Mouse (Mus musculus) liver, embryonic 16.5 days (tissue): ENCODE results near the gene Fndc7. TPM values are rescaled to one million over a fixed set of nuclear protein-coding genes. Genes with fewer than 3 reads are reported as not detected.
A peak's percentile ranks its signal among the peaks of the same experiment; 100 is the strongest.

Source experiments
- ATAC-seq: fragments of 200-750 bp; cut with Nextera tagmentation; 2 replicates; pipeline ENCODE4 v1.8.0; 2017; ENCODE audit warnings: low read depth, mild to moderate bottlenecking, moderate number of reproducible peaks, moderate library complexity
- H3K27ac ChIP-seq: fragments of 300-500 bp; sonication (generic); 2 replicates; pipeline ENCODE4 v1.5.1; 2014; ENCODE audit warnings: mild to moderate bottlenecking, low read length
- H3K27me3 ChIP-seq: fragments of 300-500 bp; sonication (generic); 2 replicates; pipeline ENCODE4 v1.6.1; 2014; ENCODE audit warnings: low read depth, low read length, mixed read lengths; ENCODE audit not compliant: control insufficient read depth, insufficient read depth
- H3K36me3 ChIP-seq: fragments of 300-500 bp; sonication (generic); 2 replicates; pipeline ENCODE4 v1.6.1; 2014; ENCODE audit warnings: mild to moderate bottlenecking; ENCODE audit not compliant: control insufficient read depth, insufficient read depth
- H3K4me1 ChIP-seq: fragments of 300-500 bp; sonication (generic); 2 replicates; pipeline ENCODE4 v1.6.1; 2014; ENCODE audit warnings: low read depth, low read length, mixed read lengths; ENCODE audit not compliant: control insufficient read depth
- H3K4me2 ChIP-seq: fragments of 300-500 bp; sonication (generic); 2 replicates; pipeline ENCODE4 v1.6.1; 2014; ENCODE audit warnings: low read depth, low read length, mixed read lengths
- H3K4me3 ChIP-seq: fragments of 300-500 bp; sonication (generic); 2 replicates; pipeline ENCODE4 v1.5.1; 2014; ENCODE audit warnings: low read depth, mild to moderate bottlenecking, low read length
- H3K9ac ChIP-seq: fragments of 300-500 bp; sonication (generic); 2 replicates; pipeline ENCODE4 v1.6.1; 2014; ENCODE audit warnings: low read depth, low read length
- H3K9me3 ChIP-seq: fragments of 300-500 bp; sonication (generic); replicated peaks from 2 replicates; pipeline ENCODE4 v1.6.1; 2016; ENCODE audit warnings: low read length; ENCODE audit not compliant: control insufficient read depth
- WGBS: fragments of 180-500 bp; shearing (Covaris S2); extraction: QIAGEN DNeasy Blood & Tissue Kit; methylation state at CpG from one replicate; pipeline ENCODE4 v1.1.7; 2014; ENCODE audit not compliant: insufficient replicate concordance; 5-methylcytosine and 5-hydroxymethylcytosine counted together
- polyA plus RNA-seq: library from polyadenylated mRNA; unstranded; fragments of >200 nt; fragmentation: Nextera tagmentation; extraction: Ambion mirVana; gene quantifications from 2 replicates; pipeline ENCODE4 v1.2.1, GENCODE M21; 2015

Gene Fndc7
- 0.04 TPM in 2 replicates for polyA plus RNA-seq

GRCm38 (mm10) chr3:108889908-108890307, at the start of gene Fndc7:
TSS of gene Fndc7 (minus strand) at chr3:108890008.
- H3K4me1 ChIP-seq: peaks cover 2% of the 10 kb centered on the region
- no peaks in the 10 kb centered on the region for H3K27me3 ChIP-seq
- 63% methylated on average over 1 of the region's 1 CpGs for WGBS
- H3K9ac ChIP-seq: no peak within 1 kb of the TSS
- ATAC-seq: no peak
- no peaks in the 10 kb centered on the region for H3K36me3 ChIP-seq
- no peak within 1 kb of the TSS for H3K4me3 ChIP-seq
- no peak within 1 kb of the TSS for H3K27ac ChIP-seq
- no peaks in the 10 kb centered on the region for H3K9me3 ChIP-seq
- H3K4me2 ChIP-seq: no peak within 1 kb of the TSS

DNA sequence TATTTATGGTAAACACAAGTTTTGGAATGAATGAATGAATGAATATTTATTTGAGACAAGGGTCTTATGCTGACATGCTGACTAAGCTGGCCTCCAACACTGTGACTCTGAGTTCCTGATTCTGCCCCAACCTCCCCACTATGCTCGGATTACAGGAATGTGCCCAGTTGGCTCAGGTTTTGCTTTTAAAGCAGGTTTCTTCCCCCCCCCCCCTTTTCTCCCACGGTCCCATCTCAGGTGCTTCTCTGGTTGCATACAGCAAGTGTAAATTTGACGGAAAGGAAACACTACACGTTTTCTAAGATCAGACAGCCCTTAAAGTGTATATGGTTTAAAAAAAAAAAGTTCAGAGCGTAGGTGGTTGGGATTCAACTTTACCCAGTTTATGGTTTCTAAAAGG, 49.8 kb upstream of the Fndc7 start, which contains the start of gene Henmt1:
Gene Henmt1 (plus strand): TSS at position 301 of the 400 bp plus-strand sequence.
- no peaks in the 10 kb centered on the region for H3K9me3 ChIP-seq

GRCm38 (mm10) chr3:108938691-108939090, 48.9 kb upstream of the Fndc7 start:
- no peaks in the 10 kb centered on the region for H3K27me3 ChIP-seq
- ATAC-seq: no peak
- H3K9me3 ChIP-seq: no peaks in the 10 kb centered on the region
- no peak overlapping the region for H3K4me2 ChIP-seq
- 81% methylated on average over 5 of the region's 5 CpGs for WGBS
- no peak overlapping the region for H3K9ac ChIP-seq
- H3K4me3 ChIP-seq: no peak overlapping the region
- no peak overlapping the region for H3K27ac ChIP-seq
- H3K36me3 ChIP-seq: no peaks in the 10 kb centered on the region
- no peaks in the 10 kb centered on the region for H3K4me1 ChIP-seq

More for the DNA sequence above, 49.8 kb upstream of the Fndc7 start, which contains the start of gene Henmt1:
- Histone ChIP-seq H3K4me1 (no peaks in the 10 kb centered on the region), H3K27me3 (no peaks in the 10 kb centered on the region), H3K36me3 (no peaks in the 10 kb centered on the region), H3K4me2 (peak within 1 kb of the TSS; percentile 20; the same call in 1 of the 2 replicates), H3K9ac (no peak within 1 kb of the TSS), H3K4me3 (peak within 1 kb of the TSS; percentile 24; the same call in 1 of the 2 replicates), H3K27ac (no peak within 1 kb of the TSS)
- no peak for ATAC-seq
- WGBS: 76% methylated on average over 5 of the region's 5 CpGs

DNA sequence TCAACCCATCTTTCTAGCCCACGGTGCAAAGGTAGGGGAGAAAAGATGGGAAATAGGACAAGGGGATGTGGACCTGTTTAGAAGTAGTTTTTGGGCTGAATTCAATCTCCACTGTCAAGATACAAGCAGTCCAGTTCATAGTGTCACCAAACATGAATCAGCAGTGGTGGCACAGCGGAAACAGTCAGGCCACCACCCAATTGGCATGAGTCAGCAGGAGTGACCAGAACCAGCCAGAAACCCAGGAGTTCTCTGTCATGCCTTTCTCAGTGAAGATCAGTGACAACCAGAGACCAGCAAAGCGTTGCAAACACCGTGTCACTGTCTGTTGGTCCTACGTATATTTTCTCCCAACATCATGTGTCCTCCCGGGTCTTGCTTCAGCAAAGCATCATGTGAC, 43.7 kb upstream of the Fndc7 start:
- no peaks in the 10 kb centered on the region for H3K9me3 ChIP-seq
- 77% methylated on average over 6 of the region's 6 CpGs for WGBS

GRCm38 (mm10) chr3:108926308-108926707, 36.5 kb upstream of the Fndc7 start:
- H3K9ac ChIP-seq: no peak overlapping the region
- no peaks in the 10 kb centered on the region for H3K27me3 ChIP-seq
- H3K27ac ChIP-seq: no peak overlapping the region
- no peak overlapping the region for H3K4me3 ChIP-seq
- no peak overlapping the region for H3K4me2 ChIP-seq
- no peaks in the 10 kb centered on the region for H3K36me3 ChIP-seq
- WGBS: 85% methylated on average over 1 of the region's 1 CpGs
- peaks cover 10% of the 10 kb centered on the region for H3K4me1 ChIP-seq
- no peak for ATAC-seq
- H3K9me3 ChIP-seq: no peaks in the 10 kb centered on the region

More for the DNA sequence above, 43.7 kb upstream of the Fndc7 start:
- H3K4me1 ChIP-seq: no peaks in the 10 kb centered on the region
- H3K9ac ChIP-seq: no peak overlapping the region
- no peaks in the 10 kb centered on the region for H3K27me3 ChIP-seq
- no peaks in the 10 kb centered on the region for H3K36me3 ChIP-seq
- H3K4me2 ChIP-seq: no peak overlapping the region
- no peak overlapping the region for H3K27ac ChIP-seq
- no peak overlapping the region for H3K4me3 ChIP-seq
- no peak for ATAC-seq

DNA sequence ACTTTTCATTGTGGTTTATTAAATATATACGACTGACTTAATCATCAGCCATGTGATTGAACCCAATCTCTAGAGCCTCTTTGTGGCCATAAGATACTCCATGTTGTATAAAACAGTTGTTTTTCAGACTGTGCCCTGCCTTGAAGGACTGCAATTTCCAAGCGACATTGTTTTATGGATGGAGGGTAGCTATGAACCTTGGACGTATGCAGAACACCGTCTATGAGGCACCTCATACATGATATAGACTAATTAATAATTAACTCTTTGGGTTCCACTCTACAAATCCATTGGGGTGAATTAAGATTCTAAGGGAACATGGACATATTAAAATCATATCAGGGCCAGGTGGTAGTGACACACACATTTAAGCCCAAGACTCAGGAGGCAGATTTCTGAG, 35.9 kb upstream of the Fndc7 start:
- ATAC-seq: no peak
- no peak overlapping the region for H3K27ac ChIP-seq
- H3K4me2 ChIP-seq: no peak overlapping the region
- H3K4me1 ChIP-seq: peaks cover 10% of the 10 kb centered on the region
- H3K4me3 ChIP-seq: no peak overlapping the region
- WGBS: 66% methylated on average over 4 of the region's 4 CpGs
- no peaks in the 10 kb centered on the region for H3K36me3 ChIP-seq
- no peaks in the 10 kb centered on the region for H3K27me3 ChIP-seq
- H3K9me3 ChIP-seq: no peaks in the 10 kb centered on the region
- H3K9ac ChIP-seq: no peak overlapping the region

DNA sequence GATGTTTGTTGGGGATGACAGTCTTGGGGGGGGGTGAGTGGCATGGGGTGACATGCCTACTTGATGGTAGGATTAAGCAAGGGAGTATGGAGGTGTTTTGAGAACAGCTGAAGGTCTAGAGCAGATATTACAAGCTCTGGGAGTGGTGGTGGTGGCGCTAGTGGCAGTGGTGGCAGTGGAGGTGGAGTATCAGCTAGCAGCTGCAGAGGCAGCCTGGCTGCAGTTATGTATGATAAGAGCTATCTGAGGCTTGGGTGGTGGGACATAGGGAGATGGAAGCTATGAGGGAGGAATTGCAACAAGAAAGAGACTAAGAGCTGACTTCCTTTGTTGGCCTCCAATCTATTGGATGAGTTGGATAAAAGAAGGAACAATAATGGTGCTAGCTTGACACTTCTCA, 32.0 kb upstream of the Fndc7 start:
- Histone ChIP-seq H3K4me1 (peaks cover 10% of the 10 kb centered on the region), H3K27me3 (no peaks in the 10 kb centered on the region), H3K36me3 (no peaks in the 10 kb centered on the region), H3K27ac (0 out of 2 replicates have a peak overlapping the region, but pooled peaks have one; percentile 6), H3K9ac (no peak overlapping the region), H3K4me2 (no peak overlapping the region), H3K4me3 (no peak overlapping the region), H3K9me3 (no peaks in the 10 kb centered on the region)
- 21% methylated on average over 1 of the region's 1 CpGs for WGBS
- peak; percentile 94 for ATAC-seq

GRCm38 (mm10) chr3:108920442-108921070, 30.7 kb upstream of the Fndc7 start:
- Histone ChIP-seq H3K9me3 (no peaks in the 10 kb centered on the region), H3K27ac (no peak overlapping the region), H3K27me3 (no peaks in the 10 kb centered on the region), H3K9ac (no peak overlapping the region), H3K36me3 (no peaks in the 10 kb centered on the region), H3K4me3 (no peak overlapping the region), H3K4me2 (no peak overlapping the region), H3K4me1 (peaks cover 10% of the 10 kb centered on the region)
- WGBS: 67% methylated on average over 3 of the region's 3 CpGs
- ATAC-seq: no peak

DNA sequence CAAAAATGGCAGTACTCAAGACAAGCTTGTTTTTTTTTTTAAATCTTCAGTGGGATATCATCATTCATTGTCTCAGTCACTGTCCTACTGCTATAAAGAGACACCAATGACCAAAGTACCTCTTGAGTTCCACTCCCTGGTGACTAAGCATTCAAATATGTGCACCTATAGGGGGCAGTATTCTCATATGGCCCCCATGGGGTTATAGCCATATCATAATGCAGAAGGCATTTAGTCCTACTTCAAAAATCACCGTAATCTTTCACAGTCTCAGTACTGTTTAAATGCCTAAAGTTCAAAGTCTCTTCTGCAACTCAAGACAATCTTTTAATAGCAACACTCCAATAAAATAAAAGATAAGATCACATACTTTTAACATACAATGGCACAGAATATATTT, 29.0 kb upstream of the Fndc7 start:
- H3K27me3 ChIP-seq: no peaks in the 10 kb centered on the region
- H3K9me3 ChIP-seq: no peaks in the 10 kb centered on the region
- ATAC-seq: no peak
- H3K4me2 ChIP-seq: no peak overlapping the region
- H3K4me1 ChIP-seq: peaks cover 10% of the 10 kb centered on the region
- no peak overlapping the region for H3K27ac ChIP-seq
- WGBS: 86% methylated on average over 1 of the region's 1 CpGs
- no peaks in the 10 kb centered on the region for H3K36me3 ChIP-seq
- no peak overlapping the region for H3K4me3 ChIP-seq
- no peak overlapping the region for H3K9ac ChIP-seq
